Mouse (Mus musculus) spleen, postnatal 36 days (tissue): ENCODE data around the gene Serpina3k.
"Not testable (repeated sequence)": the region's sequence is repeated elsewhere in the genome, so short reads cannot be mapped to it uniquely, and the experiment has no call there.

Experiments used
- DNase-seq, 2 experiments: peaks; one replicate each; pipeline ENCODE4 v3.0.0; 2022; ENCODE audit warnings: low spot score in 2 of 2, mixed read lengths in 1 of 2

Serpina3k gene

GRCm38 (mm10) chr12:104388477-104388876, 50.2 kb downstream of the Serpina3k start:
- no peak for DNase-seq

DNA sequence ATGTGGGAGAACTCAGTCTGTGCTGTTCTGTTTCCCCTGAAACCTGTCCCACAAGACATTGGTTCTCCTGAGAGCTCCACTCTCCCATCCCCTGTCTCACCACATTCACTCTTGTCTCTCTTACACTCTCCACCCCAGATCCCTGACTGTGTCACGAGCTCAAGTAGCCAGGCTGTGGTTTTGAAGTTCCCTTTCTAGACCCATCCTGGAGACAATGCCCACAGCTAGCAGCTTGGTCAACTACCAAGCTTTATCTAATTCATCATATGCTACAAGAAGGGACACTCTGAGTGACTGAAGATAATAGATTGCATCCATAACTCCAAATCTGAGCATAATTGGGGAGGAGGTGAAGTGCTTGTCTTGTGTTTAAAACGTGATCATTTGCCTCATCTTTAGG, 52.8 kb downstream of the Serpina3k start:
- not testable (repeated sequence) for DNase-seq
